Mouse (Mus musculus) MEL-GATA-1-ER (cell line): ENCODE measurements around the gene Ptgs2.

Source experiments
- DNase-seq: peaks from one replicate; pipeline ENCODE4 v3.0.0-alpha.2; 2012; ENCODE audit warnings: low read depth; ENCODE audit errors: extremely low read depth

Ptgs2 gene

GRCm38 (mm10) chr1:150099790-150100333 lies at the start of gene Ptgs2:
Gene Ptgs2 (plus strand): TSS chr1:150100031.
- no peak for DNase-seq

DNA sequence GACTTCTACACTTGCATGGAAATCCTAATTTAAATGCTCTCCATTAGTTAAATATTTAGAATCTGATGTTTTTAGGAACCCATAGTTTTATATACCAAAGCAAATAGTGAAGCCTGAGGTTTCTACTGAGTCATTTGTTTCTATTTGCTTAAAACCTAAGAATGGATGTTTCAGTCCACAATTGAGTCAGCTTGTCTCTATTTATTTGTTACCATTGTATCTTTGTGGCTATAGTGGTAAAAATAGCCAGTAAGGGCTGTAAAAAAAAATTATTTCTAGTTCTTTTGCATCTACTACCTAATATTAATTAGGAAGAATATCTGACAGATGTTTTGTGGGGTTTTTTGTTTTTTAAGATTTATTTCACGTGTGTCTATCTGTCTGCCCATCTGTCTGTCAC lies 49.6 kb upstream of the Ptgs2 start:
- DNase-seq = no peak

GRCm38 (mm10) chr1:150065684-150066083 lies 34.1 kb upstream of the Ptgs2 start:
- no peak for DNase-seq

- no peak for DNase-seq
Measured at GRCm38 (mm10) chr1:150072880-150073279, 27.0 kb upstream of the Ptgs2 start.

DNA sequence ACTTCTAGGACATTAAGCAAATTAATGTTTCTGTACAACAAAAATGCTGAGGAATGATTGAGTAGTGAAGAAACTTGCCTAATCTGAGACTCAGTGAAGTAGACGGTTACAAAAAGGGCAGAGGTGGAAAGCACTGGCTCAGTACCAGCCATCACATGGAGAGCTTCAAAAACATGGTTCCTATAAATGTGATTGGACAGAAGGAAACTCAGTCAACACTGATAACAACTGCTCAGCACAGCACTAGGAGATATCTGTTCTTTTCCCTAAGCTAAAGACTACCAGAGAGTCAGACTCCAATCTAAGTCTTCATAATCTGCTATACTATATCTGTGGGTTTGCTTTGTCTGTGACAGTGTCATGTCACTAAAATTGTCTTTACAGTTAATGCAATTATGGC lies 25.2 kb upstream of the Ptgs2 start:
- peak; percentile 6 for DNase-seq

DNA sequence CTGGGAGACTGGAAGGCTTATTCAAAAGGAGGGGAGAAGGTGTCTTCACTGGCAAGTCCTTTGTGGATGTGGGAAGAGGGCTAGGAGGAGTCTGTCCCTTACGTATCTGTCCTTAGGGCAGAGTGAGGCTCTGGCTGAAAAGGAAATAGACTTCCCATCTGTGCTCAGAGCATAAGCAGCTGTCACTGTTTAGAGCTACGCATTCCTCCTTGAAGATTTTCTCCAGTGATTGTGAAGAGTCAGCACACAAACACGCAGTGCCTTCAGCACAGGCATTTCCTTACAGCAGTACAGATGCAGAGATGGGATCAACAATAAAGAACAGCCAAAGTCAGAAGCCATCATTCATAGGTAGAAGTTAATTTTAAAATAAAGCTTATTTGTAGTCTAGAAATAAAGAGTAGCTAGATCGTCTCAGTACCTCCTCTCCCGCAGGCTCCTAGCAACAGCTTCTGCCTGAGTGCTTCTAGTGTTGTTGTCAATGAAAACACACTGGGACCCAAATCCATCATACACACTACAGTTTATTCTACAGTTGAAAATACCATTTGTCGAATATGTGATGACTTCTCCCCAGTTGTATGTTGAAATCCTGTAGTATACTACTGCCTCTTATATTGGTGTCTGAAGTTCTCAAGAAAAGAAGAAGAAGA lies 10.7 kb upstream of the Ptgs2 start:
- DNase-seq = no peak

- no peak for DNase-seq
Measured at GRCm38 (mm10) chr1:150090229-150090628, 9.6 kb upstream of the Ptgs2 start.

GRCm38 (mm10) chr1:150097036-150097435 lies 2.8 kb upstream of the Ptgs2 start:
- DNase-seq = no peak

GRCm38 (mm10) chr1:150097721-150098120 lies 2.1 kb upstream of the Ptgs2 start:
- DNase-seq = no peak

GRCm38 (mm10) chr1:150099374-150099773 lies 457 bp upstream of the Ptgs2 start:
- no peak for DNase-seq

GRCm38 (mm10) chr1:150104228-150104720 lies 4.4 kb downstream of the Ptgs2 start:
- no peak for DNase-seq

DNA sequence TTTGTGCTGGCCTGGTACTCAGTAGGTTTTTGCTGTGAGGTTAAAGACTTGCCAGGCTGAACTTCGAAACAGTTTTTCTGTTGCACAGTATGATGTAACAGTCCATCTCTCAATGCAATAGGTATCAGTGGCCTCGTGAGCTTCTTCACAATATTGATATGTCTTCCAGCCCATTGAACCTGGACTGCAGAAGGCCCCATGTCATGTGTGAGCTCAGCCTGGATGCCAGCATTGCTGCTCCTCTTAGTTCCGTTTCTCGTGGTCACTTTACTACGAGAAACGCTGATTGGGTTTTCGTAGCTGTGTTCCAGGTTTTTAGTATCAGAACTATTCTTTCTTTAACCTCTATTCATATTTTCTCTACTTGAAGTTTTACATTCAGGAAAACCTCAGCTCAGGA lies 6.9 kb downstream of the Ptgs2 start:
- DNase-seq = no peak

GRCm38 (mm10) chr1:150109591-150109990 lies 9.8 kb downstream of the Ptgs2 start:
- no peak for DNase-seq

GRCm38 (mm10) chr1:150115352-150115751 lies 15.5 kb downstream of the Ptgs2 start:
- DNase-seq = no peak

- no peak for DNase-seq
Measured at GRCm38 (mm10) chr1:150118352-150118751, 18.5 kb downstream of the Ptgs2 start.

GRCm38 (mm10) chr1:150125568-150125967 lies 25.7 kb downstream of the Ptgs2 start:
- DNase-seq = no peak

GRCm38 (mm10) chr1:150130070-150130469 lies 30.2 kb downstream of the Ptgs2 start:
- no peak for DNase-seq

- no peak for DNase-seq
Measured at GRCm38 (mm10) chr1:150130586-150131275, 30.9 kb downstream of the Ptgs2 start.

DNA sequence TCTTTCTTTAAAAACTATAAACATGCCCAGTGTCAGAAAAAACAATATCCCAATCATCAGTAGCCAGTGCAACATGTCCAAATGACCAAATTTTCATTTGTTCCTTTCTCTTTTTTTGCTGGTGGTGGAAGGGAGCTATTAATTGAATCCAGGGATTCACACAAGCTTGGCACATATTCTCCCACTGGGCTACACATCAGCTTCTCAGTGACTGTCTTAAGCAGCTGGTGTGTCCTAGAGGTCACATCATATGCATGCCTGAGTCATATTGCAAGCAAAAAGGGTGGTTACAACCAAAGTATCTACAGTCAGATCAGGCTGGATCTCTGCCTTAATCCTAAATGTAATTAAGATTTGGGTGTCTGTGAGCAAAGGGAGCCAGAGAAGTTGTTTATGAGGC lies 35.5 kb downstream of the Ptgs2 start:
- DNase-seq = no peak

DNA sequence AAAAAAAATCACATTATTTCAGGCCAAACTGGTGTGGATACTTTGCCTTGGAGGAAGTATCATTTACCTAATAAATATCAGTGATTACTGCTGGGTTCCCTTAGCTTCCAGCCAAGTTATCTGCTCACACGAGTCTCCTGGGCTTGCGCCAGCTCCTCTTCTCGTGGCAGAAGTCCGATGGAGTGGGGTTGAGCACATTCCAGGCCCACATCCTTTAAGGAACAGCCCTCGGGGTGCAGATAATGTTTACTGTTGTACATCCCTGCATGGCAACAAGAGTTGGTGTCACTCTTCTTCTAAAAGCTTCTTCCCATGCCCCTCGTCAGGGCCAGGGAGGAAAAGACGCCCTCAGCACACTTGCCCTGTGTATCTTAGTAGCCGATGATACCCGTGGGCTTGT lies 39.9 kb downstream of the Ptgs2 start:
- DNase-seq = no peak

- DNase-seq = no peak
Measured at GRCm38 (mm10) chr1:150141939-150142338, 42.1 kb downstream of the Ptgs2 start.

DNA sequence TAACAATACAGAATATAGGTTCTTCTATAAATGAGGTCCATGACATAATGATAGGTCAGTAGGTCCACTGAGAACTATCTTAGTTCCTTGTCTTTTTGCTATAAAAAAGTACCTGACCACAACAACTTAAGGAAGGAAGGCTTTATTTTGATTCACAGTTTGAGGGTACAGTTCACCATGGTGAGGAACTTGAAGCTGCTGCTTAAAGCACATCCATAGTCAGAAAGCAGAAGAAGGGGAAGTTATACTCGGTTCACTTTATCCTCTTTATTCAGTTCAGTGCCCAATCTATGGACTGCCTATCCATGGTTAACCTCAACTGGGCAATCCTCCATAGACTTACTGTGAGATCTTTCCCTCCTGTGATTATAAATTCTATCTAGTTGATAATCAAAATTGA lies 43.7 kb downstream of the Ptgs2 start:
- peak; percentile 14 for DNase-seq

DNA sequence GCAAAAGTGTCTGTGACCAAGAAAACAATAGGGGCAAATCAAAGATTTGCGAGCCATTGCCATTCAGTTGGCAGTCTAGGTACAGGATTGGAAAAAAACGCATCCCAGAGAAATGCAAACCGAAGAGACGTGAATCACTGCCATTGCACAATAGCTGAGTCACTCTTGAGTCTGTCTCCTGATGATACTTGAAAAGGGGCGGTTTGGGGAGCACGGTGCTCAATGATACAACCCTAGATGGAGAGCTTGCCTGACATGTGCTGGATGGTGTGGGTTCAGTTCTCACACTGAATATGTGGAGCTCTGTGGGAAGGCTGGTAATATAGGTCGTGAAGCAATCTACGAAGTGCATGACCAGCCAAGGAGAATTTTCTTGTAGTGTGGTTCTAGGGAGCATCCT lies 45.2 kb downstream of the Ptgs2 start:
- DNase-seq = no peak
